Mouse (Mus musculus) ES-E14 (cell line): ENCODE results near the gene Abcc1.

Experiments
- CHD2 ChIP-seq: IDR thresholded peaks from 2 replicates; pipeline ENCODE4 v1.6.1; 2014; ENCODE audit warnings: mild to moderate bottlenecking, low read depth, low read length, inconsistent platforms
- MAFK ChIP-seq: IDR thresholded peaks from 2 replicates; pipeline ENCODE4 v1.6.1; 2014; ENCODE audit warnings: mild to moderate bottlenecking, low read depth, low read length, inconsistent platforms; ENCODE audit not compliant: insufficient read depth
- ZC3H11A ChIP-seq: IDR thresholded peaks from 2 replicates; pipeline ENCODE4 v1.6.1; 2012; ENCODE audit warnings: low read depth, mild to moderate bottlenecking, inconsistent platforms, low read length, borderline replicate concordance
- ZNF384 ChIP-seq: IDR thresholded peaks from 2 replicates; pipeline ENCODE4 v1.6.1; 2012; ENCODE audit warnings: low read depth, low read length, inconsistent platforms

GRCm38 (mm10) chr16:14451374-14452046 lies 90.2 kb downstream of the Abcc1 start:
- TF ChIP-seq CHD2 = no peak
- no peak for TF ChIP-seq MAFK
- TF ChIP-seq ZC3H11A = no peak
- TF ChIP-seq ZNF384 = no peak
